Mouse (Mus musculus): ENCODE measurements around the gene Sox5.

GRCm38 (mm10) chr6:144042936-144043335 is 738.8 kb downstream of the Sox5 start:
- no peak for TF ChIP-seq CTCF (IDR thresholded peaks at IDR 0.05; ENCODE audit: low read depth)
- no peak for TF ChIP-seq EP300 (IDR thresholded peaks at IDR 0.05; ENCODE audit: low read depth)

All from liver, embryonic 14.5 days (tissue).